Mouse (Mus musculus): ENCODE measurements around the gene Wnk4.

The Wnk4 gene

GRCm38 (mm10) chr11:101245071-101245470 lies 15.3 kb upstream of the Wnk4 start:
- peak; percentile 76 for DNase-seq (ENCODE audit: low spot score)

DNA sequence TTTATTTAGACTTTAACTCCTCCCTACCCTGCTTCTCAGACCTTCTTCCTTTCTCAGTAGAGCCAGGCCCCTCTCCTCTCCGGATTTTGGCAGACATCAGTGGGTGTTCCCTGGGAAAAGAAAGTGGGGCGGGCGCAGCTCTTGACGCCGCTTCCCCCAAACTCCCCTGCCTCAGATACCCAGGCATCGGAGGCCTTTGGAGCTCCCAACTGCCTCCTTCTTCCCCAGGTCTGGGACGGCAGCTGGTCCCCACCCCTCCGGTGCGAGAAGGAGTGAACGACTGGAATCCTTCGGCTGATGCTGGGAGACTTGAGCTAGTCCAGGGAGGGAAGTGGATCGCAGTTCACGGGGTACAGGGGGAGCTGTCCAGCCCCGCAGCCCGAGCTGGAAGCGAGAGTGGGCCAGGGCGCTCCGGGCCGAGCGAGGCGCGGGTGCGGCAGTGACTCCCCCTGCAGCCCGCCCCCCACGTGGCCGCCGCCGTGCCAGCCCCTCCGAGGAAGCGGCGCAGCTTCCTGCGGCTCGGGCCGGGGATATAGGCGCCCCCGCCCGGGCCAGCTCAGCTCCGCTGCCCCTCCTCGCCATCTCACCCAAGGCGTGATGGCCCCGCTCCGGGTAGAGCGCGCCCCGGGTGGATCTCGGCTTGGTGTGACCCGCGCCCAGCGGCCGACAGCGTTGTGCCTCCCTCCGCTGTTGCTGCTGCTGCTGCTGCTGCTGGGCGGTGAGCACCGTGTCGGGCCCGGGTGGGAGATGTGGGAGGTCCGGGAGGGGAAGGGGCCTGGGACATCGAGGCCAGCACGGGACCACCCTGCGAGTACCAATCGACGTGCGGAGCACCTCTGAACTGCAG lies 14.3 kb upstream of the Wnk4 start, which contains the start of gene Ramp2:
Gene Ramp2, plus strand, starts transcription at position 174 of the 847 bp plus-strand sequence.
- peak; percentile 59 for DNase-seq (ENCODE audit: low spot score)

DNA sequence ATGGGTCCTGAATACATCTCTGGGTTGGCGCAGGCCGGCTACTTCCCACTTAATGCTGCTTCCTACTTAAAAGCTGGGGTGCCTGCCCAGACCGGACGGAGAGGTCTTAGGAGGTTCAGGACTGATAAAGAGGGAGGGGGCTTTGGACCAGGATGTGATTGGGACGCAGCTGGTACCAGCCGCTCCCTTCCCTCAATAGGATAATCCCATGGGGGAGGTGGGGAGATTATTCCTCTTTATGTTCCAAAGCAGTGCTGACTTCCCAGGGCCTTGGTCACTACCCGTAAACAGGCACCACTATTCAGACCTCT lies 13.7 kb upstream of the Wnk4 start:
- no peak for DNase-seq (ENCODE audit: low spot score)

DNA sequence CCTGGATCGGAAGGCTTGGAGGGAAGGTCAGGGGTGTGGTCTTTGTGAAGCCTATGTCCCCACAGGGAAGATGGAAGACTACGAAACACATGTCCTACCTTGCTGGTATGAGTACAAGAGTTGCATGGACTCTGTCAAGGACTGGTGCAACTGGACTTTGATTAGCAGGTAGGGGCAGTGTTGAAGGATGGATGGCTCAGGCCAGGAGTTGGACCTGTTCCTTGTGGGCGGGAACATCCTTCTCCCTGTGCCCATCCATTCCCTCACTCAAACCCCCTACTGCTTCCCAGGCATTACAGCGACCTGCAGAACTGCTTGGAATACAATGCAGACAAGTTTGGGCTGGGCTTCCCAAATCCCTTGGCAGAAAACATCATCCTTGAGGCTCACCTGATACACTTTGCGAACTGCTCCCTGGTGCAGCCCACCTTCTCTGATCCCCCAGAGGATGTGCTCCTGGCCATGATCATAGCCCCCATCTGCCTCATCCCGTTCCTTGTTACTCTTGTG lies 12.8 kb upstream of the Wnk4 start:
- DNase-seq (ENCODE audit: low spot score) = no peak

DNA sequence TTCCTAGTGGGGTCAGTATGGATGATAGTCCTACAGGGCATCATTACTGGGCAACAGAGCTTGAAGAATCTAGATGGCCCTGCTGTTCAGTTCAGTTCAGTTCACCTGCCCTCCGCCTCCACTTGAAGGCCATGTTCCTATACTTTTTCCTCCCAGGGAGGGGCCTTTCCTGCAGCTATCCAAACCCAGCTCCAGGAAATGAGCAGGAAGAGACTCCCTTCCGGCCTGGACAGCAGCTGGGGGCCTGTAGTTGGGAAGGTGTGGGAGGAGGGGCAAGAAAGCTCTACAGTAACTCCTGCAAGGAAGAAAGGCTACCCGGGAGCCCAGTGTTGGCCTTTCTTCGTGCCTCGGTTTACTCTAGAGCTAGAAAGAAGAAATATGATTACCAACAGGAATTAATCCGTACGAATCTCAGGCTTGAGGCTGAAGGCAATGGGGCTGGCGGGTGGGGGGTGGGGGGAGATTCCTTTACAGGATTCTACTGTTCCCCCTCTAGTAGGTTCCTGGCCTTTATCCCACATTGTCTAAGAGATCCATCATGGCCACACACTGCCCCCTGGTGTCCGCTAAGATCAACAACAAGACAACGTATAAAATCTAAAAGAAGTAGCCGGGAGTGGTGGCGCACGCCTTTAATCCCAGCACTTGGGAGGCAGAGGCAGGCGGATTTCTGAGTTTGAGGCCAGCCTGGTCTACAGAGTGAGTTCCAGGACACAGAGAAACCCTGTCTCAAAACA lies 11.9 kb upstream of the Wnk4 start:
- peak; percentile 83 for DNase-seq (ENCODE audit: low spot score)

- DNase-seq (ENCODE audit: low spot score) = no peak
Measured at GRCm38 (mm10) chr11:101251031-101251430, 9.3 kb upstream of the Wnk4 start.

- peak; percentile 48 for DNase-seq (ENCODE audit: low spot score)
Measured at GRCm38 (mm10) chr11:101252941-101253340, 7.4 kb upstream of the Wnk4 start.

DNA sequence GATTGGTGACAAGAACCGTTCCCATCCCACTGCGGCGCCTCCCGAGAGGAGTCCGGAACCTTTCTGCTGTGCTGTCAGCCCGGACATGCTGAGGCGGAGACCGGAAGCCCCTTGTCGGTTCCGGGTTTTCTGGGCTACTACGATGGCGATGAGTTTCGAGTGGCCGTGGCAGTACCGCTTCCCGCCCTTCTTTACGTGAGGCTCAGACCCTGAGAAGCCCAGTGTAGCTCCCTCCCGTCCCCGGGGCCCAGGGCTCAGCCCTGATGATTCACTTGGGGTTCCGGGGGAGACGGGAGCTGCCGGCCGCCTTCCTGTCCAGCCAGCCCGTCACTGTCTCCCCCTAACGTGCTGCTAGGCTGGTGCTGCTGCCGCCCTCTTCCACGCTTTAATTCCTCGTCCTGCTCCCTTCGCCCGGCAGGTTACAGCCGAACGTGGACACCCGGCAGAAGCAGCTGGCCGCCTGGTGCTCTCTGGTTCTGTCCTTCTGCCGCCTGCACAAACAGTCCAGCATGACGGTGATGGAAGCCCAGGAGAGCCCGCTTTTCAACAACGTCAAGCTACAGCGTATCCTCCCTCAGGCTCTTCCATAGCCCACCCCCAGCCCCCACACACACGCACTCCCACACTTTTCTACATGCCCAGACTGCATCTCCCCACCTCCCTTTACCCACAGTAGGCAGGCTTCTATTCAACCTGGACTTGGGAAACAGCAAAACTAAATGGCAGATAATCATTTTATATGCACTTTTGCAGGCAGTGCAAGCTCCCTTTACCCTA lies 6.6 kb upstream of the Wnk4 start, which contains the start of gene Vps25:
Gene Vps25, plus strand, starts transcription at position 95 of the 777 bp plus-strand sequence.
- peak; percentile 92 for DNase-seq (ENCODE audit: low spot score)

DNA sequence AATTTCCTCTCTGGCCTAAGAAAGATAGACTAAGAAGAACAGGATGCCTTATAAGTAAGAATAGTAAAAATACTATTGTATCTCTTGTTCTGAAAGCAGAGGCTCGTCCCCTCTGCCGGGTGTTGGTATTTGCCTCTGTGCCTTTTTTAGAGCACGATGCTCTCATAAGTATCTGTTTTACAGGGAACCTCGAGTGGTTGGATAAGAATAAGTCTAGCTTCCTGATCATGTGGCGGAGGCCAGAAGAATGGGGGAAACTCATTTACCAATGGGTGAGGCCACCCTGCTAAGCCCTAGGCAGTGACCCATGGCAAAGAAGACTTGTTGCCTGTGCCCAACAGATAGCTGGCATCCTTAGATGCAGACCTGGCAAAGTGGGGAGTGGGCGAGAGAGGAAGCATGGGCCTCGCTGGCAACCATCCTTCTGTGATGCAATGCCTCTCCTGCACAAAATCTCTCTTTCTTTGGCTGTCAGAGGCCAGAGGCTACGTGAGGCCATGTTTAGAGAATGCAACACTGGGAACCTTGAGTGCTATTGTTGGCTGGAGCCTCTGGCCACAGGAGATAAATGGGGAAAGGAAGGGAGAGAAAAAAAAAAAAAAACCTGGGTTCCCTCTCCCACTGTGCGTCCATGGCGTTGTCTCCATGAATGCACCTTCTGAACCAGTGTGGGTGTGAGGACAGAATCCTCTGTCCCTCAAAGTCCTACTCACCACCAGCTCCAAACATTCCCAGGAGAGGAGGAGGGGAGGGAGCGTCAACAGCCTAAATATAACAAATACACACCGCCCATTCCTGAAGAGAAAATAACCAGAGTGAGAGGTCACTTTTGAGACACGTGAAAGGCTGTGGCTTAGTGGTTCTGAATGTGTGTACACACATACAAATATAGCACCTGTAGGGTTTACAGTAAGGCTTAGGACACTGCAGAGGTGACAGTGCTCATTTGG lies 4.3 kb upstream of the Wnk4 start:
- DNase-seq (ENCODE audit: low spot score) = no peak

DNA sequence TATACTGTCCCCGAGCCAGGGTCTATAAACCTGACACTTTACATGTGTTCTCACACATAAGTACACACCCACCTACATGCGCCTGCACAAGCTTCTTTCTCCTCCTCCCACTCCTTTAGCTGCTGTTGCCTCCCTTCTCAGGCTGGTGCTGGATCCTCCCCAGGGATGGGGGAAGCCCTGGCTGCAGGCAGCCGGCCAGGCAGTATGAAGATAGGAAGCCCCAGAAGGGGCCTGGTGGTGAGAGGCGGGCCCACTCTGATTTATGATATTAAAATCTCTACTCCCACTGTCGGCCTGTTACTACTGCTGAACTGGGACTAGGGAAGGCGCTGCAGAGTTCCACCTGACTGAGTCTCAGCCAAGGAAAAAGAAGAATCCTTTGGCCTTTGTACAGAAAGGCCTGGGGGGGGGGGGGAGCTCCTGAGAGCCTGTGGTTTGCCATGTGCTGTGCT lies 1.1 kb upstream of the Wnk4 start:
- no peak for DNase-seq (ENCODE audit: low spot score)

DNA sequence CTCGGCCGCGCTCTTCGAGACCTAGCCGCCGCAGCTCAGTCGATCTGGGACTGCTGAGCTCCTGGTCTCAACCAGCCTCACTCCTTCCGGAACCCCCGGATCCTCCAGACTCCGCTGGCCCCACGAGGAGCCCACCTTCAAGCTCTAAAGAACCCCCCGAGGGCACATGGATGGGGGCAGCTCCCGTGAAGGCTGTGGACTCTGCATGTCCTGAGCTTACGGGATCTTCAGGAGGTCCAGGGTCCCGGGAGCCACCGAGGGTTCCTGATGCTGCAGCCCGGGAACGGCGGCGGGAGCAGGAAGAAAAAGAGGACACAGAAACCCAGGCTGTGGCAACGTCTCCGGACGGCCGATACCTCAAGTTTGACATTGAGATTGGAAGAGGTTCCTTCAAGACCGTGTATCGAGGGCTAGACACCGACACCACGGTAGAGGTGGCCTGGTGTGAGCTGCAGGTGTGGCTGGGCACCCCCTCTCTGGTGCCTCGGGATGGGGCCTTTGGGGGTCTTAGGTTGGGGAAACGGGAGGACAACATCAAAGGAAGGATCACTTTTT lies 536 bp downstream of the Wnk4 start:
- no peak for DNase-seq (ENCODE audit: low spot score)

- DNase-seq (ENCODE audit: low spot score) = peak; percentile 56
Measured at GRCm38 (mm10) chr11:101262272-101262967, 2.1 kb downstream of the Wnk4 start.

DNA sequence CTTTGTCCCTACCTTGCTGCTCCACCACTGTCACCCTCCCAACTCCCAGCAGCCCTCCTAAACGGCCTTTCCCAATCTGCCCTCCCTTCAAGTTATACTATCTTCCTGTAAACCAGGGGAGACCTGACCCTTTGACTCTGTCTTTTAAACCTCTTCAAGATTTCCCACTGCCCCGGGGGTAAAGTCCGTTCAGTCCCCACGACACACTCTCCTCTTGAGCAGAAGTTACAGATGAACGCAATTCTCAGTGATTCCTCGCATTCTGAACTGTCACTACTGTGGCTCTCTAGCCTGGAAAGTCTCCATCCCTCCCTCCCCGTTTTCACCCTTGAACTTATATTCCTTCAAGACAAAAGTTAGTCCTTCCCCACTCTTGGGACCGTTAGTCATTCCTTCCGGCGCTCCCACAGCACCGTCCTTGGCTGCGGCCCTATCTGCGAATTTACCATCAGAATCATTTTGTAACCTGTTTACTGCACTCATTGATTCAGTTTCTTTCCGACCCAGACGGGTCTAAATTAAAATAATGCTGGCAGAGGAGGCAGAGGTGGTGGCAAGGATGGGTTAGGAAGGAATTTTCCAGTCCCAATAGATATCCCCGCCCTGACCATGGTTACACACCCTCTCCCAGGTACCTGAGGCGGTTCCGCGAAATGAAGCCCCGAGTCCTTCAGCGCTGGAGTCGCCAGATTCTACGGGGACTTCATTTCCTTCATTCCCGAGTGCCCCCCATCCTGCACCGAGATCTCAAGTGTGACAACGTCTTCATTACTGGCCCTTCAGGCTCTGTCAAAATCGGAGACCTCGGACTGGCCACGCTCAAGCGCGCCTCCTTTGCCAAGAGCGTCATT lies 3.0 kb downstream of the Wnk4 start:
- DNase-seq (ENCODE audit: low spot score) = peak; percentile 47

DNA sequence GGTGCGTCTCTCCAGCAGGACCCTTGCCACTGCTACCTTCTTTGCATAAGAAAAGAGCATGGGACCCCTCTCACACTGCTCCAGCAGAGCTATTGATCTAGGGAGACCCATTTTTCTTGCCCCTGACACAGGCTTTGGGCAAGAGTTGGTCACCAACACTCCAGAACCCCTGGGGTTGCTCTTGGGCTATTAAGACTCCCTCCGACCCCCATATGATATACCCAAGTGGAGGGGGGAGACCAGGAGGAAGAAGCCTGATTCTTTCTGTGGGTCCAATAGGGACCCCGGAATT lies 3.6 kb downstream of the Wnk4 start:
- peak; percentile 50 for DNase-seq (ENCODE audit: low spot score)

DNA sequence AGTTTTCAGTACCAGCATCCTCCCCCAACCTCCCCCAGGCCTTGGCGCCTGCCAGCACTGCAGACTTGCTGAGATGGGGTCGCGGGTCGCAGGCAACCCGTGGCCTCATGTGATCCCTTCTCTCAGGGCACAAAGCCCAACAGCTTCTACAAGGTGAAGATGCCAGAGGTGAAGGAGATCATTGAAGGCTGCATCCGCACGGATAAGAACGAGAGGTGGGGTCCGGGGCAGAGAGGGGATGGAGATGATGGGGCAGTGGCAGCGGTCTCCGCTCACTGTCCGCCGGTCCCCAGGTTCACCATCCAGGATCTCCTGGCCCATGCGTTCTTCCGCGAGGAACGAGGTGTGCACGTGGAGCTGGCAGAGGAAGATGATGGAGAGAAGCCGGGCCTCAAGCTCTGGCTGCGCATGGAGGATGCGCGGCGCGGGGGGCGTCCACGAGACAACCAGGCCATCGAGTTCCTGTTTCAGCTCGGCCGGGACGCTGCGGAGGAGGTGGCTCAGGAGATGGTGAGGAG lies 4.6 kb downstream of the Wnk4 start:
- peak; percentile 64 for DNase-seq (ENCODE audit: low spot score)

GRCm38 (mm10) chr11:101265906-101266305 lies 5.5 kb downstream of the Wnk4 start:
- no peak for DNase-seq (ENCODE audit: low spot score)

DNA sequence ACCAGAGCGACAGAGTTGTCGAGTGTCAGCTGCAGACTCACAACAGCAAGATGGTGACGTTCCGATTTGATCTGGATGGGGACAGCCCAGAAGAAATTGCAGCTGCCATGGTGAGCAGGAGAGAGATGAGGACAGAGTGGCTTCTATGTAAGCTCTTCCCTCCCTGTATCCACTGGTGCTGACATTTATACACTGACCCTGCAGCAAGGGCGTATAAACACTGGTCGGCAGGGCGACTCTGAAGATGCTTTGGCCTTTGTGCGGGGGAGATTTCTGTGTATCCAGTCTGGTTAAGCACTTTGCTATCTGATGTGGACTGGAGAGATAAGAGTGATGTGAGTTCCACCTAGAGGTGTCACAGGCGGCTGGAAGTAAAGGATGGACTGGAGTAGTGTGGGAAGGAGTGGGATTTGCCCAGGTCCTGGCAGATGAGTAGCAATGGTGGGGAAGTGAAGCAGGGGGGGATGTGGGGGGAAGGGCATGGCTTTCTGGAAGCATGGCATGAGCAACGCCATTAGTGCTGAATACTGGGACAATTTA lies 9.3 kb downstream of the Wnk4 start:
- peak; percentile 62 for DNase-seq (ENCODE audit: low spot score)

DNA sequence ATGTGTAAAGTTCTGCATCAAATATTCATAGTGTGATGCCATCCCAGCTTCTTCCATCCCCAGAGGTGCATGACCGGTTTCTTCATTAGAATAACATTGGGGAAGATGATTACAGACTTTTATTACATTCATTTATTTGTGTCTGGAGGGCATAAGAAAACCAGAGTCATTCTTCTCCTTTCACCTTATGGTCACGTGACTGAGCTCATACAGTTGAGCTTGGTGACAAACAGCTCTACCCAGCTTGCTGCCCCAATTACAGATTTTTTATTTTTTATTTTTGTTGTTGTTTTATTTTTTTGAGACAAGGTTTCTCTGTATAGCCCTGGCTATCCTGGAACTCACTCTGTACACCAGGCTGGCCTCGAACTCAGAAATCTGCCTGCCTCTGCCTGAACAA lies 12.1 kb downstream of the Wnk4 start:
- DNase-seq (ENCODE audit: low spot score) = no peak

DNA sequence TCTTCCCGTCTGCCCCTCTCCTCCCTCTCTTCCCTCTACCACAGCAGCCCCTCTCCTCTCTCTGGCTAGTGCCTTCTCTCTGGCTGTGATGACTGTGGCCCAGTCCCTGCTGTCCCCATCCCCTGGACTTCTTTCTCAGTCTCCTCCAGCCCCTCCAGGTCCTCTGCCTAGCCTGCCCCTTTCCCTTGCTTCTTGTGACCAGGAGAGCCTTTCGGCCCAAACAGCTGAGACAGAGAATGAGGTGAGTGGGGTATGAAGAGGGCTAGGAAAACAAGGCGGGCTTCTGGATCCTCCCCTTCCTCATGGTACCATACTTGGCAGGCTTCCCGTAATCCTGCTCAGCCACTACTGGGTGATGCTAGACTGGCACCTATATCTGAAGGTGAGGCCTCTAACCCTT lies 14.9 kb downstream of the Wnk4 start:
- DNase-seq (ENCODE audit: low spot score) = no peak
